Mouse (Mus musculus) MEL (cell line): ENCODE results near the gene Rsl1d1.

Experiments used
- BHLHE40 ChIP-seq: IDR thresholded peaks from 2 replicates; pipeline ENCODE4 v1.6.1; 2012; ENCODE audit warnings: low read depth, mild to moderate bottlenecking, inconsistent platforms, low read length, improper control_type of control experiment, borderline replicate concordance
- CTCF ChIP-seq, 3 experiments: IDR thresholded peaks in 2 of 3; conservative IDR thresholded peaks in 1 of 3; 2 replicates each; pipeline ENCODE4 v1.5.1; 2011 to 2012; ENCODE audit warnings: low read length in 3 of 3, low read depth in 2 of 3, mild to moderate bottlenecking in 2 of 3, improper control_type of control experiment in 1 of 3, inconsistent platforms in 1 of 3, mixed read lengths in 1 of 3, moderate library complexity in 1 of 3; ENCODE audit not compliant: control insufficient read depth in 1 of 3, insufficient read depth in 1 of 3, poor library complexity in 1 of 3, severe bottlenecking in 1 of 3
- E2F4 ChIP-seq: IDR thresholded peaks from 2 replicates; pipeline ENCODE4 v1.6.1; 2011; ENCODE audit warnings: low read depth, low read length, improper control_type of control experiment, borderline replicate concordance
- KAT2A ChIP-seq: conservative IDR thresholded peaks from 2 replicates; pipeline ENCODE4 v1.6.1; 2012; ENCODE audit warnings: low read depth, low read length, improper control_type of control experiment, inconsistent platforms
- MAFK ChIP-seq: IDR thresholded peaks from 2 replicates; pipeline ENCODE4 v1.6.1; 2011; ENCODE audit warnings: low read depth, mild to moderate bottlenecking, low read length, improper control_type of control experiment, borderline replicate concordance
- MAX ChIP-seq: IDR thresholded peaks from 2 replicates; pipeline ENCODE4 v1.6.1; 2011; ENCODE audit warnings: low read length, improper control_type of control experiment
- MYB ChIP-seq: IDR thresholded peaks from 2 replicates; pipeline ENCODE4 v1.6.1; 2011; ENCODE audit warnings: mild to moderate bottlenecking, low read depth, low read length, improper control_type of control experiment
- NRF1 ChIP-seq: IDR thresholded peaks from 2 replicates; pipeline ENCODE4 v1.6.1; 2014; ENCODE audit warnings: low read depth, mild to moderate bottlenecking, inconsistent platforms, low read length, improper control_type of control experiment, moderate library complexity; ENCODE audit not compliant: poor library complexity, insufficient read depth, severe bottlenecking
- POLR2A ChIP-seq, 2 experiments: IDR thresholded peaks; 2 replicates each; pipeline ENCODE4 v1.6.1; 2011 to 2012; ENCODE audit warnings: low read length in 2 of 2, mild to moderate bottlenecking in 2 of 2, control low read depth in 1 of 2, improper control_type of control experiment in 1 of 2, low read depth in 1 of 2, moderate library complexity in 1 of 2; ENCODE audit not compliant: control insufficient read depth in 1 of 2, insufficient read depth in 1 of 2, poor library complexity in 1 of 2
- POLR2AphosphoS2 ChIP-seq: IDR thresholded peaks from 2 replicates; pipeline ENCODE4 v1.6.1; 2011; ENCODE audit warnings: low read length, improper control_type of control experiment
- RCOR1 ChIP-seq: IDR thresholded peaks from 2 replicates; pipeline ENCODE4 v1.6.1; 2012; ENCODE audit warnings: low read depth, mild to moderate bottlenecking, inconsistent platforms, low read length, improper control_type of control experiment
- TAL1 ChIP-seq: IDR thresholded peaks from 2 replicates; pipeline ENCODE4 v1.6.1; 2012; ENCODE audit warnings: mild to moderate bottlenecking, inconsistent platforms, low read length, moderate library complexity, mixed read lengths
- USF1 ChIP-seq: IDR thresholded peaks from 2 replicates; pipeline ENCODE4 v1.6.1; 2014; ENCODE audit warnings: low read depth, mild to moderate bottlenecking, inconsistent platforms, low read length, improper control_type of control experiment, moderate library complexity
- ZC3H11A ChIP-seq: IDR thresholded peaks from 2 replicates; pipeline ENCODE4 v1.6.1; 2012; ENCODE audit warnings: low read depth, mild to moderate bottlenecking, inconsistent platforms, low read length, improper control_type of control experiment

DNA sequence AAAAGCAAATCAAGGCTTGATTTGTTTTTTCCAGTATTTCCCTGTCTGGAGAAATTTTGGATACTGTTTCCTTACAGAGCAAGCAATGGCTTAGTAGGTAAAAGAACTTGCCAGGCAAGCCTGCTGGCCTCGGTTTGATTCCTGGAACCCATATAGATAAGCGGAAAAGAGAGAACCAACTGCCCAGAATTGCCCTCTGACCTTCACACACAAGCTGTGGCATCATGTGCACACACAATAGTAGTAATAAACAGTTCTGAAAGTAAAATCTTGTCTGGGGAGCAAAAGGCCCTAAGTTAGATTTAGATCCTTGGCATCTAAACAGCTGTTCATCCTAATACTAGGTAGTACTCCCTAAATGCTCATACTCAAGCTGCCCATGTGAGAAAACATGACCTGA lies 44.7 kb upstream of the Rsl1d1 start:
- no peak for TF ChIP-seq POLR2A (IDR thresholded peaks at IDR 0.05; ENCODE audit: control insufficient read depth in 1 of 2, insufficient read depth in 1 of 2, low read depth in 1 of 2, low read length in 2 of 2, poor library complexity in 1 of 2)
- no peak for TF ChIP-seq CTCF (IDR thresholded peaks at IDR 0.05 in 2 of 3, conservative IDR thresholded peaks at IDR 0.05 in 1 of 3; ENCODE audit: control insufficient read depth in 1 of 3, insufficient read depth in 1 of 3, low read depth in 2 of 3, low read length in 3 of 3, poor library complexity in 1 of 3, severe bottlenecking in 1 of 3)
- no peak for TF ChIP-seq E2F4
- no peak for TF ChIP-seq POLR2AphosphoS2
- TF ChIP-seq MAX, result no peak
- no peak for TF ChIP-seq BHLHE40
- TF ChIP-seq TAL1, result no peak
- no peak for TF ChIP-seq NRF1
- TF ChIP-seq MAFK, result no peak
- no peak for TF ChIP-seq MYB
- TF ChIP-seq USF1, result no peak
- TF ChIP-seq ZC3H11A, result no peak
- no peak for TF ChIP-seq RCOR1
- TF ChIP-seq KAT2A, result no peak
